10 mouse cellular contexts compared by ENCODE assay signal in the genomic region with DNA sequence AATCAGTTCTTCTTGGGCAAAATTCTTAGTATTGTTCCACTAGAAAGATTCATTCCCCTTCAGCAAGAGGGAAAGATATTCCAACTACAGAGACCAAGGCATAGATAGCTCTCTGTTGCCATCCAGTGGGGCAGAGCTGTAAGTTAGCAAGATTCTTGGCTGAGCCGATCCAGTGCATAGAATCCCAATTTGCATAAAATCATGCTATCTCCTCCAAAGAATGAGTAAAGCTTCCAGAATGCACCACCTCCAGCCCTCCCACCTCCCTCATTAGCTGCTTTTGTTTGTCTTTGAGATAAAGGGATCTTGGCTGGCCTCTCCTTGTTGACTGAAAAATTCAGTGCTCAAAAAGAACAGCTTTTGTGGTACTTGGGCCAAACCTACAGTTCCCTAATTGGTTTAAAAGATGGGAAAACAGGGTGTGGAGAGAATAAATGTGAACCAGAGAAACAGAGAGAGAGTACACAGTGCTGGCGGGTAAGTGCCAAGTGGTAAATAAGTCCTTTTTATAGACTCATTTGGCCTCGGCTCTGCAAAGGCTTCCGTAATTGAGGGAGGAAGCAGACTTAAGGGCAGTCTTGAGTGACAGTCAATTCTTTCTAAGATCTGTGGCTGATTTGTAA.
DNase-seq lines count a peak whose midpoint lies in the region; ATAC-seq and TF ChIP-seq lines count a peak whose summit lies in the region.
"Had no signal": no experiment of that assay in that cellular context is flagged by ENCODE, and none has a peak within 500 bp of the region (broad histone marks: within the 10 kb centered on the region; RNA-seq: fewer than 3 reads in every experiment).

No protein-coding gene starts in this region.

- DNase-seq in A20 (ENCODE audit: low read depth, low spot score) (peak; percentile 15), Patski (ENCODE audit: low read depth, low spot score) (no peak)
- peak; percentile 46 for DNase-seq in embryo, embryonic 11.5 days (ENCODE audit: low read depth, low spot score)
- DNase-seq in layer of hippocampus, adult 2 months (ENCODE audit: low spot score in 2 of 2), result peak; percentile 62 to 66
- peak; percentile 47 for DNase-seq in lung, postnatal 25 days (ENCODE audit: low spot score)
- DNase-seq in skeletal muscle tissue, adult 2 months (ENCODE audit: low read depth, low spot score), result peak; percentile 41
- DNase-seq in thymus, postnatal 0 days (ENCODE audit: low spot score), result no peak

- no peak overlapping the region for H3K9ac ChIP-seq in heart, embryonic 16.5 days (ENCODE audit: low read length)
- H3K9ac ChIP-seq: embryonic facial prominence, embryonic 13.5 days; neural tube, embryonic 12.5 days had no signal

- peak; percentile 77 for TF ChIP-seq CTCF in Patski (IDR thresholded peaks at IDR 0.05)
- TF ChIP-seq CTCF in layer of hippocampus, adult 2 months (conservative IDR thresholded peaks at IDR 0.05), result peak; percentile 91

- H3K27me3 ChIP-seq in Patski, result peaks cover 8% of the 10 kb centered on the region
- no peaks in the 10 kb centered on the region for H3K27me3 ChIP-seq in heart, embryonic 16.5 days (ENCODE audit: control insufficient read depth, insufficient read depth, low read length)
- H3K27me3 ChIP-seq: neural tube, embryonic 12.5 days had no signal

- H3K4me1 ChIP-seq in heart, embryonic 16.5 days (ENCODE audit: control insufficient read depth, insufficient read depth, low read length), result peaks cover 4% of the 10 kb centered on the region; the same call in 1 of the 2 replicates

- CTCF ChIA-PET in Patski (lab: Charles Lee), result interaction anchor here (0.8 kb wide), 1 partner anchor 37 kb away, joined by 4 read pairs; no protein-coding TSS in a partner anchor

- no peaks in the 10 kb centered on the region for H3K9me3 ChIP-seq in heart, embryonic 16.5 days (replicated peaks; ENCODE audit: control insufficient read depth, low read length)
- H3K9me3 ChIP-seq: embryonic facial prominence, embryonic 13.5 days; neural tube, embryonic 12.5 days had no signal

- no peak overlapping the region for H3K27ac ChIP-seq in heart, embryonic 16.5 days (ENCODE audit: low read length)
- H3K27ac ChIP-seq in layer of hippocampus, adult 2 months, result no peak overlapping the region
- H3K27ac ChIP-seq: embryonic facial prominence, embryonic 13.5 days; neural tube, embryonic 12.5 days had no signal

- H3K4me2 ChIP-seq in heart, embryonic 16.5 days (ENCODE audit: low read depth, low read length), result no peak overlapping the region
- H3K4me2 ChIP-seq: embryonic facial prominence, embryonic 13.5 days; neural tube, embryonic 12.5 days had no signal

- 32% methylated on average over 4 of the region's 4 CpGs for WGBS in heart, embryonic 16.5 days

- H3K36me3 ChIP-seq in heart, embryonic 16.5 days (ENCODE audit: control insufficient read depth, insufficient read depth), result no peaks in the 10 kb centered on the region
- H3K36me3 ChIP-seq: embryonic facial prominence, embryonic 13.5 days; neural tube, embryonic 12.5 days had no signal

- ATAC-seq in Patski, result peak; percentile 67
- ATAC-seq in heart, embryonic 16.5 days (replicated peaks; ENCODE audit: extremely low read depth, insufficient read depth, low FRiP score), result 0 out of 2 replicates have a peak, but pooled peaks have one; percentile 41

- POLR2A ChIA-PET in Patski (lab: Charles Lee), result no interaction called here

- in situ Hi-C loops in Patski (cut with MboI; ENCODE audit: low pct_unique_long_range_greater_than_20kb), result no loop called here

- H3K4me3 ChIP-seq in heart, embryonic 16.5 days (ENCODE audit: low read length), result no peak overlapping the region
- H3K4me3 ChIP-seq in layer of hippocampus, adult 2 months, result no peak overlapping the region
- H3K4me3 ChIP-seq: embryonic facial prominence, embryonic 13.5 days; neural tube, embryonic 12.5 days had no signal

Comparison
In these comparisons a context has a peak if more than half of its experiments do, and no peak if none do; other contexts are left out.
1. DNase-seq: peak in A20 (single experiment), embryo, embryonic 11.5 days (single experiment), layer of hippocampus, adult 2 months (2 of 2), lung, postnatal 25 days (single experiment) and skeletal muscle tissue, adult 2 months (single experiment); none in Patski (single experiment) and thymus, postnatal 0 days (single experiment).